Mouse (Mus musculus) Patski (cell line): ENCODE measurements around the gene Cmtm8. TPM values are rescaled to one million over a fixed set of nuclear protein-coding genes. Genes with fewer than 3 reads are reported as not detected.

Experiments
- ATAC-seq: fragments of 100-300 bp; one replicate; pipeline ENCODE4 v1.8.0; 2021
- CTCF ChIA-PET: fragments of 350-600 bp; sonication (Branson Sonifier 250); formaldehyde crosslinking; loops from one replicate; lab custom pipeline; 2022; ENCODE audit warnings: inconsistent platforms; lab: Charles Lee
- POLR2A ChIA-PET: fragments of 350-600 bp; sonication (Branson Sonifier 250); formaldehyde crosslinking; loops from one replicate; lab custom pipeline; 2022; ENCODE audit warnings: antibody characterized with exemption, inconsistent platforms; lab: Charles Lee
- DNase-seq: peaks from one replicate; pipeline ENCODE4 v3.0.0-alpha.2; 2011; ENCODE audit warnings: low read depth, low spot score
- H3K27me3 ChIP-seq: fragments of 371-371 bp; one replicate; pipeline ENCODE4 v1.5.1; 2021
- CTCF ChIP-seq: fragments of 100-300 bp; IDR thresholded peaks from one replicate; pipeline ENCODE4 v1.5.1; 2021
- in situ Hi-C: fragments of 300-500 bp; cut with MboI; formaldehyde crosslinking; loops from 3 replicates; pipeline ENCODE4 v1.11.1; 2018; ENCODE audit warnings: low pct_unique_long_range_greater_than_20kb, mixed read lengths
- polyA plus RNA-seq: library from polyadenylated mRNA; unstranded; gene quantifications from one replicate; pipeline ENCODE4 v1.2.3, GENCODE M21; 2021

Gene Cmtm8
- polyA plus RNA-seq, 1 experiment from 2014 or later = 56.0 TPM

DNA sequence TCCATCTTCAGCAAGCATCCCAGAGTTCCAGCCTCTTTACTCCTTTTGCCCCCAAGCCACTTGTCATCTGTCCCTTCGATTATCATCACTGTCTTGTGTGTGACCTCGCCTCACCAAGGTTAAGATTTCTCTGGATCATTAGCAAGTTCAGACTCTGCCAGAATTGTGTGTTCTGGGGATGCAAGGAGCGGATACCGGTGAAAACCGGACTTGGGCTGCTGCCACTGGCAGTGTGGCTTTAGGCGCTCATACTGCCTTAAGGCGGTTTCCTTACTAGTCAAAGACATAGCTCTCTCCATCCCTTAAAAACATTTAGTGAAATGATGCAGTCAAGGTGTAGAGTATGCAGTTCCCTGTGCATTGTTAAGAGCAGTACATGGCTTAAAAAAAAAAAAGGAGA is 65.1 kb downstream of the Cmtm8 start:
- TF ChIP-seq CTCF = no peak
- H3K27me3 ChIP-seq = no peaks in the 10 kb centered on the region
- ChIA-PET CTCF (no interaction called here), POLR2A (interaction anchor here (0.6 kb wide), 1 partner anchor 11 kb away, joined by 8 read pairs; no protein-coding TSS in a partner anchor)
- DNase-seq = no peak
- in situ Hi-C loops = no loop called here
- no peak for ATAC-seq

DNA sequence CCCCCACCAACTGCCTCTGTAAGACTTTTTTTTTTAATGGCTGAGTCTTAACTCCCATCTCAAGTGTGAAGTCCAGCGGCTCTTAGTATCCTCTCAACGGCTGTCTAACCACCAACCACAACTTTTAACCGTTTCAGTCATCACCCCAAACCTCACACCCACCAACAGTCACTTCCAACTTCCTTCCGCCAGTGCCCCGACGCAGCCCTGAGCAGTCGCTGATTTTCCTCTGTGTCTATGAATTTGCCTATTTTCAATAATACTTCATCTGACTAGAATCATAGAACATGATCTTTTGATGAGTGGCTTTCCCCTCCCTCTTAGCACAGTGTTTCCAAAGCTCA is 65.9 kb downstream of the Cmtm8 start:
- ATAC-seq (no peak), DNase-seq (no peak)
- POLR2A ChIA-PET = interaction anchor here (0.6 kb wide), 1 partner anchor 11 kb away, joined by 8 read pairs; no protein-coding TSS in a partner anchor
- no peak for TF ChIP-seq CTCF
- CTCF ChIA-PET = no interaction called here
- in situ Hi-C loops = no loop called here
- H3K27me3 ChIP-seq = no peaks in the 10 kb centered on the region

DNA sequence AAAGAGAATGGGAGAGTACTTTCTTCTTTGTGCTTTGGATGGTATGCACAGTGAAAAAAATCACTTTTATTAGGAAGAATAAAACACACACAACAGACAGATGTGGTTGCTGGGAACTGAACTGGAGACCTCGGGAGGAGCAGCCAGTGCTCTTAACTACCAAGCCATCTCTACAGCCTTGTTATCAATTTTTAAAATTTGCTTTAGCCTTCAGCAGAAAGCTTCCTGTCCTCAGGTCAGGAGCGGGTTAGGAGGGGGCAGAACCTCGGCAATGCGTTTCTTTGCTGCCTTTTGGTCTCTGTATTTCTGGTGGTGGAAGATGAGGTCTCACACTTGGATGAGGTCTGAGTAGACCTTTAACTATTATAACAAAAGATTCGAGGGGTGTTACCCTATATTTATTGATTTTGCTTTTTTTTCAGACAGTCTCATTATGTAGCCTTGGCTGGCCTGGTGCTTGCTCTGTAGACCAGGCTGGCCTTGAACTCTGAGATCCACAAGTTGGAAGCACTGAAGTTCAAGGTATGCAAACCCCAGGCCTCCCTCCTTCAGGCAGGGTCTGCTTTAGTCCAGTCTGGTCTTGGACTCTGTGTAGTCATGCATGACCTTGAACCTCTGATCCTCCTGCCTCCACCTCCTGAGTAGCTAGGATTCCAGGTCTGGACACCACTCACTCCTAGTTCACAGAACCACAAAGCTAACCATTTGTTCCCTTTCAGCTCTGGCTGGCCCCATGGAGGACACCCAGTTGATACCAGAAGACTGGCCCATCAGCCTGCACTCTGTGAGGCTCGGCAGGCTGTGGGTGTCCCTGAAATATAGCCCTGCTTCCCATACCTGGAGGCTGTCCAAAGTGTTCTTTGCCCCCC is 66.5 kb downstream of the Cmtm8 start:
- ATAC-seq (no peak), DNase-seq (no peak)
- ChIA-PET POLR2A (no interaction called here), CTCF (no interaction called here)
- no peak for TF ChIP-seq CTCF
- H3K27me3 ChIP-seq = no peaks in the 10 kb centered on the region
- in situ Hi-C loops = no loop called here

DNA sequence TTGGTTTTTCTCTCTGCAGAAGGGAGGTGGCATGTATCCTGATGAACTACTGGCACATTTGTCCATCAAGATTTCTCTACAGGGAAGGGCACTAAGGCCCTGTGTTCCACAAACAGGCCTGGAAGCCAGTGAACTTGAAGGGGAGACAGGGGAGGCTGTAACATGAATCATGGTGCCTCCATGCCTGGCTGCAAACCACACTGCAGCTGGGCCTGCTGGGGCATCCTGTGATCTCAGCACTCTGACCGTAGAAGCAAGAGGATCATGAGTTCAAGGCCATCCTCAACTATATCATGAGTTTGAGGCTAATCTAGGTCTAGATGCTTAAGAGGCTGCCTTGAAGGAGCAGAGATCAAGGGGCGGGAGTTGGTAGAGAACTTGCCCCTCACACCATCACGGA is 67.6 kb downstream of the Cmtm8 start:
- DNase-seq (no peak), ATAC-seq (no peak)
- no peak for TF ChIP-seq CTCF
- no peaks in the 10 kb centered on the region for H3K27me3 ChIP-seq
- in situ Hi-C loops = no loop called here
- POLR2A ChIA-PET = no interaction called here
- CTCF ChIA-PET = no interaction called here

DNA sequence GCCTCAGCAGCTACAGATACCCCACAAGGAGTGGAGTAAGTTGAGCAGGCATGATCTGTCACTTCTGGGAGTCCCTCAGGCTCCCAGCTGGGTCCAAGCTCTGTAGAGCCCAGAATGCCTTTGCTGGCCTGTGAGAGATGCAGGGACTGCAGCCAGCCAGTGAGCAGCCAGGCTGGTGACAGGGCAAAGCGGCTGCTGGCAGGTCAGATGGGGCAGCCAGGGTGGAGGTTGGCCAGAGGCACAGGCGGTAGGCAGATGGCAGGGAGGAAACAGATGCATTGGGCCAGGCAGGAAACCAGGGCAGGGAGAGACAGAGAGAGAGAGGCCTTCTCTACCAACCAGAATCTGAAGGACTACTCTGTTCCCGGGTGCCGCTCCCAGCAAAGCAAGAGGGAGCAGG is 68.7 kb downstream of the Cmtm8 start:
- TF ChIP-seq CTCF = no peak
- ChIA-PET CTCF (interaction anchor here (1.5 kb wide), 1 partner anchor 23 kb away, joined by 5 read pairs; no protein-coding TSS in a partner anchor), POLR2A (interaction anchor here (1.0 kb wide), 1 partner anchor 11 kb away, joined by 8 read pairs; no protein-coding TSS in a partner anchor)
- no peaks in the 10 kb centered on the region for H3K27me3 ChIP-seq
- in situ Hi-C loops = no loop called here
- peak; percentile 49 for ATAC-seq
- no peak for DNase-seq

DNA sequence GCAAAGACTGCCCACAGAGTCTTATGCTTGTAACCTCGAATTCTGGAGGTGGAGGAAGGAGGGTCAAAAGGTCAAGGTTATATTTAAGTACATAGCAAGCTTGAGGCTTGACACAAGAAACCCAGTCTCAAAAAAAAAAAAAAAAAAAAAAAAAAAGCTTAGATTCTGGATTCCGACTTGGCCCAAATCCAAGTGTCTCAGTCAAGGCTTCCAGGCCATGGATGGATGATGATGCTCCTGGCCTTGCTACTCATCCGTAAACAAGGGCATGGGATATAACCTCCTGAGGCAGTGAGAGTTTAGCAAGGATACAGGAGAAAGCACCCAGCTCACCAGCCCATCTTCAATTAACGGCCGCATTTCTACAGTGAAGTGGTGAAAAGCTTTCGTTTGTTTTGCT is 69.3 kb downstream of the Cmtm8 start:
- in situ Hi-C loops = no loop called here
- TF ChIP-seq CTCF = no peak
- CTCF ChIA-PET = interaction anchor here (0.9 to 1.5 kb wide), 2 partner anchors 12 to 22 kb away, joined by 3 to 5 read pairs; no protein-coding TSS in a partner anchor
- POLR2A ChIA-PET = interaction anchor here (1.0 kb wide), 1 partner anchor 10 kb away, joined by 8 read pairs; no protein-coding TSS in a partner anchor
- H3K27me3 ChIP-seq = no peaks in the 10 kb centered on the region
- DNase-seq (no peak), ATAC-seq (no peak)

DNA sequence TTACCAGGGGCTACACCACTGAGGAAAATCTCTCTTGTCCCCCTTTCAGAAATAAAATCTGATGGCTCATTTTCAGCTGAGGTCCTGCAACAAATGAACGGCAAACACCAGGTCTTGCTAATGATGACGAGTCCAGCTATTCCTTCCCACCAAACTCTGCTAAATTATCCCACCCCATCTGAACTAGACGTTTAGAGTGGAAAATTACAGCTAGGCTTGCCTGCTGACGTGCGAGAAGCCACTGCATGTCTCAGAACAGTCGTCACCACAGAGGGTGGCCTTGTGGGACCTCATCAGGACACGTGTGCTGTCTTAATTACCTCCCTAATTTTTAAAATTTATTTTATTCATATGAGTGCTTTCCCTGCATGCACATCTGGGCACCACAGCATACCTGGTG is 72.4 kb downstream of the Cmtm8 start:
- ChIA-PET CTCF (interaction anchor here (0.8 kb wide), 1 partner anchor 18 kb away, joined by 3 read pairs; no protein-coding TSS in a partner anchor), POLR2A (no interaction called here)
- ATAC-seq (no peak), DNase-seq (no peak)
- no peak for TF ChIP-seq CTCF
- no peaks in the 10 kb centered on the region for H3K27me3 ChIP-seq
- in situ Hi-C loops = no loop called here

DNA sequence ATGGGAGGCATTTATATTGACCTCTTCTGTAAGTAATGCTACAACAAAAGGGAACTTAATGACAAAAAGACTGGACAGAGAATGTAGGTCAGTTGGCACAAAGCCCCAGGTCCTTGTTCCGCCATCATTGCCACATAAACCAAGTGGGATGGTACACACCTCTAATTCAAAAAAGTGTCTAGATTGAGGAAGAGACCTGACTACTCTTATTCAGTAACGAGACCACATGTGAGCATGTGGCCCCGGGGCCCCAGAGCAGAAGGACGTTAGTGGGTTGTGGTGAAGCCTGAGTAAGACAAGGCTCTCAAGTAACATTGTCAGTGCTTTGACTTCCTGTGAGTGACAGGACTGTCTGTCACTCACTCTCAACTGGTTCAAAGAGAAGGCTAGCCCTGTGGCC is 73.7 kb downstream of the Cmtm8 start:
- no peak for ATAC-seq
- in situ Hi-C loops = no loop called here

DNA sequence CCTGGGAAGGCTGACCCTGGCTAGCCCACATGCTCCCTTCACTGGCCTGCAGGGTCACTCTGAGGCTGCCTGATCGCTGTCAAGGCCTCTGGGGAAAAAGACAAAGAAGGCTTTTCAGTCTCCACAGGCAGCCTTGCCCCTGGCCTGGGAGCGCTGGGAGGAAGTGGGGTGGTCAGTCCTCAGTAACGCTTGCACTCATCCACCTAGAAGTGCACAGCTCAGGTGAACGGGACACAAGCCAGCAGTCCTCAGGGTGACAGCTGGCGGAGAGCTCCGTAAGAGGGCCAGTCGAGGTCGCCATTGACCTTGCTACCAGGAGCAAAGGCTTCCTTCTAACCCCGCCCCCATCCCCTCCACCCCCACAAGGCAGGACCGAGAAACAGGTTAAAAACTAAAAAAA is 75.9 kb downstream of the Cmtm8 start:
- CTCF ChIA-PET = no interaction called here
- DNase-seq = no peak
- POLR2A ChIA-PET = interaction anchor here (0.6 to 1.0 kb wide), 2 partner anchors 10 to 139 kb away, joined by 3 to 8 read pairs; no protein-coding TSS in a partner anchor
- peak; percentile 18 for ATAC-seq
- H3K27me3 ChIP-seq = no peaks in the 10 kb centered on the region
- no peak for TF ChIP-seq CTCF
- in situ Hi-C loops = no loop called here

More for the DNA sequence above, 73.7 kb downstream of the Cmtm8 start:
- POLR2A ChIA-PET = interaction anchor here (0.5 kb wide), 1 partner anchor 87 kb away, joined by 3 read pairs; no protein-coding TSS in a partner anchor
- H3K27me3 ChIP-seq = no peaks in the 10 kb centered on the region
- CTCF ChIA-PET = no interaction called here
- DNase-seq = no peak
- no peak for TF ChIP-seq CTCF

DNA sequence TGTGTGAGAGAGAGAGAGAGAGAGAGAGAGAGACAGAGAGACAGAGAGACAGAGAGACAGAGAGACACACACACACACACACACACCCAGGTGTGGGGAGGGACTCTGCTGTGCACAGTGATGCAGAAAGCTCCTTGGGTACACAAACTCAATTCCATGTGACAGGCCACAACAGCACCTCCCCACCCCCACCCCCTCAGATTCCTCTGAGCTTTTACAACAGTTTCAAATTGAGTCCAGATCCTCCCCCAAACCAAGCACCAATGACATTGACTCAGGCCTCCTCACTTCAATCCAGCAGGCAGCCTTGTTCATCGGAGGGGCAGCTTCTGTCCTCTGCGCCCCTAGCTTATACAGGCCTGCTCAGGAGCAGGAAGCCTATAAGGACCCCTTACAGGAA is 76.4 kb downstream of the Cmtm8 start:
- POLR2A ChIA-PET = interaction anchor here (0.6 to 1.0 kb wide), 2 partner anchors 11 to 140 kb away, joined by 3 to 8 read pairs; no protein-coding TSS in a partner anchor
- no peak for DNase-seq
- peak; percentile 38 for ATAC-seq

More for the DNA sequence above, 76.4 kb downstream of the Cmtm8 start:
- no peaks in the 10 kb centered on the region for H3K27me3 ChIP-seq
- TF ChIP-seq CTCF = no peak
- CTCF ChIA-PET = interaction anchor here (0.7 to 1.0 kb wide), 2 partner anchors 13 to 41 kb away, joined by 3 read pairs; no protein-coding TSS in a partner anchor
- in situ Hi-C loops = no loop called here
